Mouse (Mus musculus): ENCODE data around the gene Dusp22.

The Dusp22 gene

DNA sequence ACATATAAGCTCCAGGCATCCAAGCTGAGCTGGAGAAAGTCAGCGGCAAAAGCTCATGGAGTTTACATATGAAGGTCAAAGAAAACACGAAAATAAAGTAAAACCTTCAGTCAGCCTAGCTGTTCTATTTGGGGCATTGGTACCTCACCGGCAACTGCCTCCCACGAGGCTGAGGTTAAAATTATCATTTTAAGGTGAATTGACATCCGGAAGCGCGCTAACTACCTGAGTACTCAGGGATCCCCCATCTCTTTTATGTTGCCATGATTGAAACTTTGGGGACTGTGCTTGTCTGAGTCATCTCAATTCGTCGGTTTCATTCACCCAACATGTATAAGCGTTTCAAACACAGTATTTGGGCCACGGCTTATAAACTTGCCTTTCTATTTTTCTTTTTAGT is 88.5 kb downstream of the Dusp22 start:
- in situ Hi-C loops (cut with MboI, MseI), result loop anchor here (25.0 kb wide), 2 partner anchors 761 to 814 kb away; partner anchors contain the start of genes A530084C06Rik, E2f3 and Foxq1

DNA sequence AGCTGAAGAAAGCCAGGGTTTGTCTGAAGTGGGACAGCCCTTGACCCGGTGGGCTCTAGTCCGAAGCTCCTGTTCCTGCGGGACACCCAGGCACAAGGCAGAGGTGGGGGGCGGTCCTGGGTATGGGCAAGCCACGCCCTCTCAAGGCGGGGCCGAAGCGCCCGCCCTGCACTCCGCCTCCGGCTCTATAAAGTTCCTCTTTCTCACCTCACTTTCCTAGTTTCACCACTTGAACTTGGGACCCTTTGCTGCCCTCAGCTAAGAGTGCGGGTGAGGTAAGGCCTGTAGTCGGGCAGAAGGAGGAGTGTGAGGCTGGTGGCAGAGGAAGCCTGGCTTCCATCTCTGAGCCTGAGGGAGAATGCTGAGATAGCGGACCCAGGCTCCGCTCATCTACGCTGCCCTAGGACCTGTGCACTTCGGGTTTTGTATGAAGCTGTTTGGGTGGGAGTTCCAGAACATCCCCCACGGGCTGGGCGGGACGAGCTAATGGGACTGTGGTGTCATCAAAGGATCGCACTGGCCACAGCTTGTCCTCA is 89.3 kb downstream of the Dusp22 start, which contains the start of gene Irf4:
Gene Irf4, plus strand, starts transcription at position 206 of the 536 bp plus-strand sequence.
- in situ Hi-C loops (cut with MboI, MseI), result loop anchor here (25.0 kb wide), 2 partner anchors 762 to 813 kb away; partner anchors contain the start of genes A530084C06Rik, E2f3 and Foxq1

DNA sequence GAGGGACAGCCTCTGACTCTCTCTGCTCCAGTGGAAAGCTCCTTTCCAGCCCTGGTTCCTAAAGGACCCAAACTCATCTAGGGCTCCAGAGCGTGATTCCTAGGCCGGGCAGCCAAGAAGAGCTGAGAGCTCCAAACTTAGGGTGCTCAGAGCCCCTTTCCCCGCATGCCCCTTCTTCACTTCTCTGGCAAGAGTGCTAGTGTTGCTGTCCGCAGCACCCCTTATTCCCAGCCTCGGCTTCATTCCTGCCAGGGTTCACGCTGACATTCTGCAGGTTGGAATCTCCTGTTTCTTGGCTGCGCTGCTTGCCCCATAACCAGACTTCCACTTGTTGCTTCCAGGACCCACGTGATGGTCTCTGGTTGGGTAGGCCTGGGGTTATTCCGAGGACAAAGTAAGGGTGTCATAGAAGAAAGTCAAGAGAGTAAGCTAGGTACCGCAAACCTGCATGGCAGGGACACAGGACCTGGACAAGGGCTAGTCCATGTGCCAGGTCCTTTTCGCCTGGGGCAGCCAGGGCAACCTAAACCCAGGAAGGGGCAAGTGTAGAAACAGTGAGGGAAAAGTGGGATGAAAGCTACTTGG is 89.8 kb downstream of the Dusp22 start:
- in situ Hi-C loops (cut with MboI, MseI), result loop anchor here (25.0 kb wide), 2 partner anchors 762 to 813 kb away; partner anchors contain the start of genes A530084C06Rik, E2f3 and Foxq1

DNA sequence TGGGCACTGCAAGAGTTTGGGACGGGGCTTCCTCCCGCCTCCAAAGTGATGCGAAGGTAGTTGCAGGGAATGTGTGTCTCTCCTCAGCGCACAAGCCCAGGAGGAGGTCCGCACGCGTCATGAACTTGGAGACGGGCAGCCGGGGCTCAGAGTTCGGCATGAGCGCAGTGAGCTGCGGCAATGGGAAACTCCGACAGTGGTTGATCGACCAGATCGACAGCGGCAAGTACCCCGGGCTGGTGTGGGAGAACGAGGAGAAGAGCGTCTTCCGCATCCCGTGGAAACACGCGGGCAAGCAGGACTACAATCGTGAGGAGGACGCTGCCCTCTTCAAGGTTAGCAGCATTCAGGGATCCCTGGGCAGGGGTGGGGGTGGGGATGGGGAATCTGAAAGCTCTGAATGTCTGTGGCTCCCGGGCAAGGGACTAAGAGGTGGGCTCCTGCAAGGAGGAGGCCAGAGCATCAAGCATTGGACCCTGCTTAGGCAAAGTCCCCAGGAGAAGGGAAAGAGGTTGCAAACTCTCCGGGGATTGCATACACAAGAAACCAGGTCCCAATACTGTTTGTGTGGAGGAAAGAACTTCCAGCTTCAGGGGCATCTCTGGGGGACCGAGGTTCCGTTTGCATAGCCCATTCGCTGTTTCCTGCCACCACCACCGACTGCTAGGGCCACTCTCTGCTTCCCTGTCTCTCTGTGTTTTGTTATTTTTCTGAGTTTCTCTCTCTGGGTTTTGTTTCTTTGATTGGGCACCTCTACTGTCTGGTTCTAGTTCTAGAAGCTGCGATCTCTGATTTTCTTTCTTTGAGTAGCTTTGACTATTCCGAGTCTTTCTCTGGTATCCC is 90.9 kb downstream of the Dusp22 start:
- in situ Hi-C loops (cut with MboI, MseI), result no loop called here

DNA sequence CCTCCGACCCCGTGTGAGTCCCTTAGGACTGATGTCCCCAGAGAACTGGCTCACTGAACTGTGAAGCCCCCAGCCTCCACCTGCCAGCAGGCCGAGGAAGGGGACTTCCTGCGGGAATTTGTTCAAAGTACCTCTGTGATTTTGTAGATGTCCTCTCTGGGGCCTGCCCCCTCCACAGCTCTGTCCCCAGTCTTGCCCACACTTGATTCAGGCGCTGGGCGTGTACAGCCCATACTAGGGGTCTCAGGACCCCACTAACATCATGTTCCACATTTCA is 91.4 kb downstream of the Dusp22 start:
- in situ Hi-C loops (cut with MboI, MseI), result no loop called here

DNA sequence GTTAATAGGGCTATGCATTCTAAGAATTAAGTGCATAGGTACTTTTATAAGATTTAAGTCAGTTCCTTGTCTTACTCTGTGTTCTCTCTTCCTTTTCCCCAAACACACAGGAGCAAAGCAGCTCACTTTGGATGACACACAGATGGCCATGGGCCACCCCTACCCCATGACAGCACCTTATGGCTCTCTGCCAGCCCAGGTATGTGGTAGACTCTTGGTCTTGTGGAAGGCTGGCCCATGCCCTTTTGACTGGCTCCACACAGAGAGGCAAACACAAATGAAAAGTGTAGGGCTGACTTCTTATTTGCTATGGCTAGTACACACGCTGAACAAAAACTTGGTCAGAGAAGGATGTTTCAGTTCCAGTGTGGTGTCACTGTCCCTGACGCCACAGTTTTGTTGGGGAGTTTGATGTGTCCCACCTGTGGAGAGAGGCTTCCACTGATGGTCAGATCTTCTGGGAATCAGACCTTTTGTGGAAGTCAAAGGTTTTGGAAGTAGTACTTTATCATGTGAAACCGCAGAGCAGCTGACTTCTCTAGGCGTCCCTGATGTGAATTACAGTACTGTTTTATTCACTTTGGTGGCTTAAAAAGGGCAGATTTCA is 92.9 kb downstream of the Dusp22 start:
- in situ Hi-C loops (cut with MboI, MseI), result no loop called here

DNA sequence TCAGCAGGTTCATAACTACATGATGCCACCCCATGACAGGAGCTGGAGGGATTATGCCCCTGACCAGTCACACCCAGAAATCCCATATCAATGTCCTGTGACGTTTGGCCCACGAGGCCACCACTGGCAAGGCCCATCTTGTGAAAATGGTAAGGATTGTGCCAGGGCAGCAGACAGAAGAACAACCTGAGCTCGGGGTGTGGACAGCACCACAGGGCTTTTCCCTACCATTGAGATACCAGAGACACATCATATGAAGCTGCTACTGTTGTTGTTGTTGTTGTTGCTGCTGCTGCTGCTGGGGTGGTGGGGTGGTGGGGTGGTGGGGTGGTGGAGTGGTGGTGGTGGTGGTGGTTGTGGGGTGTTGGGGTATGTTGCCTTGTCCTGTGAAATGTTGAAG is 93.6 kb downstream of the Dusp22 start:
- in situ Hi-C loops (cut with MboI, MseI), result no loop called here

DNA sequence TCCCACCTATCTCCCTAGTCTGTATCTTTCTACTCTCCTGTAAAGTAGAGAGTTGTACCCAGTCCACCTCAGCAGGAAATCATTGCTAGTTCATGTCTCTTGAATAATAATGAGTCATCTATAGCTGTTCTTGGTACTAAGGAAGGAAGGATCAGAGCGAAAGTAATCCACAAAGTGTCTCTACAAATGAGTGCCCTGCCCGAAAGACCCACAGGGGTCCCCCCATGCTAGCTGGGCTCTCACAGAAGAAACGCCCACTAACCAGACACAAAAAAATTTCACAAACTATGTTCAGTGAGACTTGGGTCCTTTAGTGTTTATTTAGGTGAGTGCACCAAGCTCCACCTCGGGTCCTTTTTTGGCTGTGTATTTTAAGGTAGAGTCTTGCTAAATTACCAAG is 94.3 kb downstream of the Dusp22 start:
- in situ Hi-C loops (cut with MboI, MseI), result no loop called here

DNA sequence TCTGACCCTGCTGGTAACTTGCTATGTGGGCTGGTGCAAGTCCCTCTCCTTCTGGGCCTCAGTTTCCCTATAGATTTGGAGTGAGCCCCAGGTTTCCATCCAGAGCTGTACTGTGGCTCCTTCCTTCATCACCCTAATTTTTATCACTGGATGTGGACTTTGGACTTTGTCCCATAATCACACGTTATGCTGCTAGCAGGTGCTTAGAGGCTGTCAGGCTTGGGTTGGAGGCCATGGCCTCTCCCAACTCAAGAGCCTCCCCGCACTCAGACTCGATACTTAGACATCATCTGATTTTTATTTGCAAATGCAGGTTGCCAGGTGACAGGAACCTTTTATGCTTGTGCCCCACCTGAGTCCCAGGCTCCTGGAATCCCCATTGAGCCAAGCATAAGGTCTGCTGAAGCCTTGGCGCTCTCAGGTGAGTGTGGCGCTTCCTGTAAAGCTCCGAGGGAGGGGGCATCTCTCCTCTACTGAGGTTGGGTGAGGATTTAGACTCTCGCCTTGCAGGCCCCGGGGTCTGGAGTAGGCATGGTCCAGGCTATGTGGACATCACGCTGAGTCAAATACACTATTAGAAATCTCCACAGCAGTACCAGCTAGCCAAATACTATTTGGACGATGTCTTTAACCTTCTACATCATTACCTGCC is 95.2 kb downstream of the Dusp22 start:
- in situ Hi-C loops (cut with MboI, MseI), result loop anchor here (5.0 kb wide), 1 partner anchor 37 kb away; no protein-coding TSS in a partner anchor

DNA sequence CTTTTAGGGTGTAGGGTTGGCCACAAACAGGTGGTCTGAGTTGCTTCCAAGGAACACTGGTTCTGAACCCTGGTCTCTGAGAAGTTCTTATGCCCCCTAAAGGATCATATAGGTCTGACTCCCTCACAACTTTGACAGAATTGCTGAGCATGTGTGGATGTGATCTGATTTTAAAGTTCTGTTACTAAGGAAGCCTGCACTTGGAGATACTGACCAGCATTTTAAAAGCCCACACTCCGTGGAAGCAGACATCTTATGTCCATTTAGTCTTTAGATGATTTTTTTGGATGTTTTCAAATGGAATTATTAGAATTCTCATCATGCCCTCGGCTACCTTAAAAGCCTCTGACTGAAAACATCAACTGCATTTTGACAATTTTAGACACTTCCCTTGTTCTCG is 95.8 kb downstream of the Dusp22 start:
- in situ Hi-C loops (cut with MboI, MseI), result loop anchor here (5.0 kb wide), 1 partner anchor 37 kb away; no protein-coding TSS in a partner anchor

DNA sequence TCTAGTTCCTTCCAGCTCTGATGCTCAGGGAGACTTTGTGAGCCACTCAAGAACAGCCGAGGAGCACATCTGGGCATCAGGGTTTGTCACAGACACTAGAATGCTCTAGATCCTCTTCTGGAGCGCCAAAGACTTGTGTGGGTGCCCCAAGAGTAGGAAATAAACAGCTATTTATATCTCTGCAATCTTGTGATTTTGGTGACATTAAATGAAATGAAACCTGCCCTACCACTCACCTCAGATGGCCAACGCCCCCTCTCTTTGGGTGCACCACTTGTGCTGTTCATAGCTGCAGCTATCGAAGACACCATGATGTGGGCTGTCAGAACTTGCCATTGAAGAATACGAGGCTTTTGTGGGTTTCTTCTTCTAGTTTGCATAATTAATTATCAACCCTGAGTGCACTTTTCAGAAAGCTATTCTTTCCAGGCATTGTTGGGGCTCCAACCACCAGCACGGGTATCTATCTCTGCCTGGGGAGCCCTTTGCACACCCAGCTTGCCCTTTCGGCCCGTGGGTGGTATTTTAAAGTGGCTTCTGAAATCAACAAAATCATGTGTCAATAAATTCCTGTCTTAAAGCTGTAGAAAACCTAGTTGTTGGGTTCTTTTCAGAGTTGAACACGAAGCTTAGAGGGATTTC is 96.3 kb downstream of the Dusp22 start:
- in situ Hi-C loops (cut with MboI, MseI), result loop anchor here (5.0 kb wide), 1 partner anchor 36 kb away; no protein-coding TSS in a partner anchor

DNA sequence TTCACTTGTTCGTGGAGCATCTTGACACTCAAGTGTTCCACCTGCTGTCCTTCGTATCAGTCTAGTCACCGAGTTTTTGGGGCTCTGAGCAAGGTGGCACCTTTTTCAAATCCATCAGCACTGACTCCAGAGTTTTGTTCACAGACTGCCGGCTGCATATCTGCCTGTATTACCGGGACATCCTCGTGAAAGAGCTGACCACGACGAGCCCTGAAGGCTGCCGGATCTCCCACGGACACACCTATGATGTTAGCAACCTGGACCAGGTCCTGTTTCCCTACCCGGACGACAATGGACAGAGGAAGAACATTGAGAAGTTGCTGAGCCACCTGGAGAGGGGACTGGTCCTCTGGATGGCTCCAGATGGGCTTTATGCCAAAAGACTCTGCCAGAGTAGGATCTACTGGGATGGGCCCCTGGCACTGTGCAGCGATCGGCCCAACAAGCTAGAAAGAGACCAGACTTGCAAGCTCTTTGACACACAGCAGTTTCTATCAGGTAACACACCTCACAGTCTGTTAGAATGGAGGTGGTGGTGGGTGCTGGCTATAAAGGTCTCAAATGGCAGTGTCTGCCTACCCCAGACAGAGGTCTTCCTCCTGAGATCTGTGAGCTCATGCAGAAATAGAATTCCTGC is 97.6 kb downstream of the Dusp22 start:
- in situ Hi-C loops (cut with MboI, MseI), result loop anchor here (5.0 kb wide), 1 partner anchor 35 kb away; no protein-coding TSS in a partner anchor

DNA sequence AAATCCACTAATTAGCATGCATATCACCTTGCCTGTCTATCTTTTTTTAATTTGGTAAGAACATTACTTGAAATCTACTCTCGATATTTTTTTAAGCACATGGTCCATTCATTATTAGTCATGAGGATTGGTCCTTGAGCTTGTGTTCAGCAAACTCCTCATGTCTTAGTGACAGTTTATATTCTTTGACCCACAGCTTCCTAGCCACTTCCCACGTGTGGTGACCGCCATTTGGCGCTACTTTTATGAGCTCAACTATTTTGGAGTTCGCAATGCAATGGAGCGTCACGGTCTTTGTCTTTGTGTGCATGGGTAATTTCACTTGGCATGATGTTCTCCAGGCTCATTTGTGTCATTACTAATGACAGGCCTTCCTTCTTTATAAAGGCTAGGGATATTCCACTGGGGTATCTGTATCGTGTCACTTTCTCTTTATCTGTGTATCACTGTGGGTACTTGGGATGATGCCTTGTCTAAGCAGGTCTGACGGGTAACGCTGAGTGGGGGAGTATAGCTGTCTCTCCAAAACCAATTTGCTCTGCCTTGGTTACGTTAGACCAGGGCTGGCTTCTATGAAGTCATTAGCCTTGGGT is 99.1 kb downstream of the Dusp22 start:
- in situ Hi-C loops (cut with MboI, MseI), result loop anchor here (5.0 kb wide), 1 partner anchor 33 kb away; no protein-coding TSS in a partner anchor

DNA sequence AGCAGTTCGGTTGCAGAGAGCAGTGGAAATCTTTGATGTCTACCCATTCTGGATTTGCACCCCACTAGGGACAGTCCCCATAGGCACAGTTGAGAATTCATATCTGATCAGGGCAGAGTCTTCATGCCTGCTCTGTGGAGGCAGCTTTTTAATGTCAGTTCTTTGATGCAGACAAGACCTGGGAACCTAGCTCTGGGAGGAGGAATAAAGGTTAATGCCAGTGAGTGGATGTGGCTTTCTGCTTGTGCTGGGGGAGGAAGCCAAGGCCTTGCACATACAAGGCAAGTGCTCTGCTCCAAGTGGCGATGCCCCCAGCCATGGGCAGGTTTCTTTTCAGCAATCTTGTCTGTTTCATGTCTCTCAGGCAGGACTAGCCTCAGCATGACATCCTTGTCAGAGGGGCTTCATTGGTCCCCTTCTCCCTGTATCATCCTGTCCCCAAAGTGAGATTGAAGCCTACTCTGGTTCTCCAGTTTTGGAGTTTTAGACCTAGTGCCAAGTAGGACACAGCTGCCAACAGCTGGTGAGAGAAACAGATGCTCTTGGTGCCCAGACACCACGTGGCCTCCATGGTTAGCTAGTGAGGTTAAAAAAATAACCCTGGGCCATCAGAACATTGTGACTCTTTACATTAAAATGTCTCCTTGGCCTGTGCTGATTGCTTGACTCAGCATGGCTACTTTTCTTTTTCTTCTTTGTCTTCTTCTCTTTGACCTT is 100.7 kb downstream of the Dusp22 start:
- in situ Hi-C loops (cut with MboI, MseI), result no loop called here
